Mouse (Mus musculus) forebrain, embryonic 16.5 days (tissue): ENCODE results near the gene Kif5c. TPM values are rescaled to one million over a fixed set of nuclear protein-coding genes. Genes with fewer than 3 reads are reported as not detected.

Experiments used
- ATAC-seq: fragments of 200-750 bp; cut with Nextera tagmentation; 2 replicates; pipeline ENCODE4 v1.8.0; 2017; ENCODE audit warnings: mild to moderate bottlenecking, moderate library complexity
- H3K27ac ChIP-seq: fragments of 300-500 bp; sonication (generic); 2 replicates; pipeline ENCODE4 v1.5.1; 2014; ENCODE audit warnings: low read length, control low read depth
- H3K27me3 ChIP-seq: fragments of 300-500 bp; sonication (generic); replicated peaks from 2 replicates; pipeline ENCODE4 v1.6.1; 2014; ENCODE audit warnings: low read length; ENCODE audit not compliant: control insufficient read depth, insufficient read depth
- H3K36me3 ChIP-seq: fragments of 300-500 bp; sonication (generic); 2 replicates; pipeline ENCODE4 v1.6.1; 2014; ENCODE audit not compliant: control insufficient read depth, insufficient read depth
- H3K4me1 ChIP-seq: fragments of 300-500 bp; sonication (generic); replicated peaks from 2 replicates; pipeline ENCODE4 v1.6.1; 2014; ENCODE audit warnings: low read length; ENCODE audit not compliant: control insufficient read depth, insufficient read depth
- H3K4me2 ChIP-seq: fragments of 300-500 bp; sonication (generic); 2 replicates; pipeline ENCODE4 v1.6.1; 2014; ENCODE audit warnings: mild to moderate bottlenecking, low read length, control low read depth
- H3K4me3 ChIP-seq: fragments of 300-500 bp; sonication (generic); replicated peaks from 2 replicates; pipeline ENCODE4 v1.5.1; 2014; ENCODE audit warnings: mild to moderate bottlenecking, low read length, control low read depth
- H3K9ac ChIP-seq: fragments of 300-500 bp; sonication (generic); replicated peaks from 2 replicates; pipeline ENCODE4 v1.6.1; 2014; ENCODE audit warnings: low read depth, low read length, control low read depth
- H3K9me3 ChIP-seq: fragments of 300-500 bp; sonication (generic); 2 replicates; pipeline ENCODE4 v1.6.1; 2016; ENCODE audit warnings: low read length; ENCODE audit not compliant: control insufficient read depth
- WGBS: fragments of 180-500 bp; shearing (Covaris S2); extraction: QIAGEN DNeasy Blood & Tissue Kit; methylation state at CpG from one replicate; pipeline ENCODE4 v1.1.7; 2014; 5-methylcytosine and 5-hydroxymethylcytosine counted together
- polyA plus RNA-seq: library from polyadenylated mRNA; unstranded; fragments of >200 nt; fragmentation: Nextera tagmentation; extraction: Ambion mirVana; gene quantifications from 2 replicates; pipeline ENCODE4 v1.2.1, GENCODE M21; 2015

Gene Kif5c
- polyA plus RNA-seq, 1 experiment from 2014 or later: 180 TPM

GRCm38 (mm10) chr2:49749730-49750576 lies 130.9 kb downstream of the Kif5c start:
- no peak for ATAC-seq
- peaks cover 30% of the 10 kb centered on the region for H3K36me3 ChIP-seq
- H3K9ac ChIP-seq: no peak overlapping the region
- no peak overlapping the region for H3K27ac ChIP-seq
- H3K4me1 ChIP-seq: peaks cover 12% of the 10 kb centered on the region
- no peak overlapping the region for H3K4me3 ChIP-seq
- no peak overlapping the region for H3K4me2 ChIP-seq
- WGBS: 87% methylated on average over 11 of the region's 11 CpGs
- no peaks in the 10 kb centered on the region for H3K9me3 ChIP-seq
- no peaks in the 10 kb centered on the region for H3K27me3 ChIP-seq

- Histone ChIP-seq H3K9me3 (no peaks in the 10 kb centered on the region), H3K36me3 (peaks cover 27% of the 10 kb centered on the region), H3K4me3 (no peak overlapping the region), H3K27me3 (no peaks in the 10 kb centered on the region), H3K4me1 (peaks cover 13% of the 10 kb centered on the region), H3K9ac (no peak overlapping the region), H3K4me2 (no peak overlapping the region), H3K27ac (peak overlapping the region; percentile 25; the same call in 1 of the 2 replicates)
- WGBS: 55% methylated on average over 10 of the region's 10 CpGs
- no peak for ATAC-seq
Measured at GRCm38 (mm10) chr2:49751544-49752210, 132.6 kb downstream of the Kif5c start.

GRCm38 (mm10) chr2:49752211-49752607 lies 133.1 kb downstream of the Kif5c start:
- H3K36me3 ChIP-seq: peaks cover 24% of the 10 kb centered on the region
- H3K4me1 ChIP-seq: peaks cover 13% of the 10 kb centered on the region
- no peak for ATAC-seq
- no peak overlapping the region for H3K4me3 ChIP-seq
- no peak overlapping the region for H3K9ac ChIP-seq
- H3K27ac ChIP-seq: no peak overlapping the region
- H3K4me2 ChIP-seq: no peak overlapping the region
- WGBS: 90% methylated on average over 8 of the region's 8 CpGs
- H3K27me3 ChIP-seq: no peaks in the 10 kb centered on the region
- H3K9me3 ChIP-seq: no peaks in the 10 kb centered on the region

- H3K9ac ChIP-seq: no peak overlapping the region
- H3K4me3 ChIP-seq: no peak overlapping the region
- 0 out of 2 replicates have a peak overlapping the region, but pooled peaks have one; percentile 14 for H3K27ac ChIP-seq
- ATAC-seq: no peak
- 95% methylated on average over 3 of the region's 3 CpGs for WGBS
- no peaks in the 10 kb centered on the region for H3K27me3 ChIP-seq
- peaks cover 24% of the 10 kb centered on the region for H3K36me3 ChIP-seq
- no peak overlapping the region for H3K4me2 ChIP-seq
- peaks cover 16% of the 10 kb centered on the region for H3K4me1 ChIP-seq
- H3K9me3 ChIP-seq: no peaks in the 10 kb centered on the region
Measured at GRCm38 (mm10) chr2:49753062-49753461, 134.0 kb downstream of the Kif5c start.

DNA sequence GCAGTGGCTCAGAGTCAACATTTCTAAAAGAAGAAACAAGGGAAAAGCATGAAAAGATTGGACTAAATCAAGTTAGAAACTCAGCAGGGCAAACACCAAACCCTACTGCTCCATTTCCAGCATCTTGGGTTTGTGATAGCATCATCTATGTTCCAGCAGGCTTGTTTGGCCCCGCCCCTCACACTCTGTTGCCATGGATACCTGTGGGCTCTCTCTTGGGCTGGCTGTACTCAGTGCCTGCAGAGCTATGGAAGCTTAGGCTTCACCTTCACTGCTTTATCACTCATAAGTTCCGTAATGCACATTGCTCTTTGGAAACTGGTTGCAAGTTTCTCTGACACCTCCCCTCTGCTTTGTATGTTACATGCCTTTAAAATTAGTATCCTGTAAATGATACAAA lies 136.0 kb downstream of the Kif5c start:
- WGBS: 55% methylated on average over 2 of the region's 2 CpGs
- H3K36me3 ChIP-seq: peaks cover 27% of the 10 kb centered on the region
- H3K4me3 ChIP-seq: no peak overlapping the region

GRCm38 (mm10) chr2:49757616-49758015 lies 138.5 kb downstream of the Kif5c start:
- H3K9ac ChIP-seq: no peak overlapping the region
- peaks cover 7% of the 10 kb centered on the region; the same call in 1 of the 2 replicates for H3K4me1 ChIP-seq
- no peak overlapping the region for H3K4me2 ChIP-seq
- H3K27me3 ChIP-seq: no peaks in the 10 kb centered on the region
- peak; percentile 32; the same call in 1 of the 2 replicates for ATAC-seq
- H3K27ac ChIP-seq: no peak overlapping the region
- WGBS: 76% methylated on average over 7 of the region's 7 CpGs
- H3K36me3 ChIP-seq: peaks cover 38% of the 10 kb centered on the region
- no peaks in the 10 kb centered on the region for H3K9me3 ChIP-seq
- H3K4me3 ChIP-seq: no peak overlapping the region

More for the DNA sequence above, 136.0 kb downstream of the Kif5c start:
- Histone ChIP-seq H3K27me3 (no peaks in the 10 kb centered on the region), H3K27ac (no peak overlapping the region), H3K9me3 (no peaks in the 10 kb centered on the region), H3K9ac (no peak overlapping the region), H3K4me1 (peaks cover 16% of the 10 kb centered on the region), H3K4me2 (no peak overlapping the region)
- peak; percentile 71 for ATAC-seq

- Histone ChIP-seq H3K27ac (peak overlapping the region; percentile 25), H3K27me3 (no peaks in the 10 kb centered on the region), H3K9me3 (no peaks in the 10 kb centered on the region), H3K9ac (no peak overlapping the region), H3K4me1 (no peaks in the 10 kb centered on the region), H3K4me2 (no peak overlapping the region), H3K36me3 (peaks cover 37% of the 10 kb centered on the region), H3K4me3 (no peak overlapping the region)
- peak; percentile 75 for ATAC-seq
- 51% methylated on average over 7 of the region's 7 CpGs for WGBS
Measured at GRCm38 (mm10) chr2:49764331-49764946, 145.3 kb downstream of the Kif5c start.

DNA sequence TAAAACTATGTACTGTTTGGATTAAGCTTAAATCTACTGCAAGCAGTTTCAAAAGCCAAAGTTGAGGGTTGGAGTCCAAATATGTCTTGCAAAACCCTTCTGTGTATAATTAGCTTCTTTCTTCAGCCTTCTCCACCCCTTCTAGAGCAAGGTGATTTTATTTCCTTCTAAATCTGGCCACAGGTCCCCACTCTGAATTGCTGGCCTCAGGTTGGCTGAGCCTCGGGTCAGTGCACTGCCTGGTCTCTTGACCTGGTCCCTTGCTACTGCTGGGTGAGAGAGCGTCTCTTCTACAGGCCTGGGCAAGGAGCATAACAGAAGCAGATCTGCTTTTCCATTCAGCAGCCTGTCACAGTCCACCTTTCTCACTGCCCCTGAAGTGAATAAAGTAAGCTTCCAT lies 149.8 kb downstream of the Kif5c start:
- WGBS: 58% methylated on average over 2 of the region's 2 CpGs
- no peaks in the 10 kb centered on the region for H3K27me3 ChIP-seq
- no peak overlapping the region for H3K9ac ChIP-seq
- H3K9me3 ChIP-seq: no peaks in the 10 kb centered on the region
- peaks cover 23% of the 10 kb centered on the region for H3K36me3 ChIP-seq
- H3K4me3 ChIP-seq: no peak overlapping the region
- no peak overlapping the region for H3K4me2 ChIP-seq
- H3K4me1 ChIP-seq: no peaks in the 10 kb centered on the region
- ATAC-seq: no peak
- no peak overlapping the region for H3K27ac ChIP-seq

- no peaks in the 10 kb centered on the region for H3K4me1 ChIP-seq
Measured at GRCm38 (mm10) chr2:49770440-49770839, 151.3 kb downstream of the Kif5c start.

More at GRCm38 (mm10) chr2:49770440-49770839, 151.3 kb downstream of the Kif5c start:
- Histone ChIP-seq H3K36me3 (peaks cover 23% of the 10 kb centered on the region), H3K9me3 (no peaks in the 10 kb centered on the region), H3K4me3 (no peak overlapping the region), H3K4me2 (no peak overlapping the region), H3K27ac (no peak overlapping the region), H3K9ac (no peak overlapping the region), H3K27me3 (no peaks in the 10 kb centered on the region)
- no peak for ATAC-seq
- WGBS: 91% methylated on average over 5 of the region's 5 CpGs
